Mouse (Mus musculus) MEL (cell line): ENCODE measurements around the gene H2-Eb2. TPM values are rescaled to one million over a fixed set of nuclear protein-coding genes. Genes with fewer than 3 reads are reported as not detected.
A peak's percentile ranks its signal among the peaks of the same experiment; 100 is the strongest.

Experiments
- DNase-seq: peaks from one replicate; pipeline ENCODE4 v3.0.0; 2011; ENCODE audit warnings: low read depth, low spot score
- H3K27ac ChIP-seq: 2 replicates; pipeline ENCODE4 v1.5.1; 2012; ENCODE audit warnings: low read depth, mild to moderate bottlenecking, control low read depth, low read length, moderate library complexity; ENCODE audit not compliant: control insufficient read depth
- H3K27me3 ChIP-seq, 2 experiments: fragments of 150-350 bp in 1 of 2; sonication (generic) in 1 of 2; 2 replicates each; pipeline ENCODE4 v1.6.1; 2012; ENCODE audit warnings: low read length in 2 of 2, mild to moderate bottlenecking in 2 of 2, improper control_type of control experiment in 1 of 2, moderate library complexity in 1 of 2; ENCODE audit not compliant: insufficient read depth in 2 of 2, control insufficient read depth in 1 of 2
- H3K36me3 ChIP-seq, 2 experiments: 2 replicates each; pipeline ENCODE4 v1.6.1; 2012 to 2014; ENCODE audit warnings: low read length in 2 of 2, improper control_type of control experiment in 1 of 2, inconsistent platforms in 1 of 2, mild to moderate bottlenecking in 1 of 2; ENCODE audit not compliant: insufficient read depth in 2 of 2, control insufficient read depth in 1 of 2
- H3K4me1 ChIP-seq, 2 experiments: fragments of 150-350 bp in 1 of 2; sonication (generic) in 1 of 2; 2 replicates each; pipeline ENCODE4 v1.6.1; 2012; ENCODE audit warnings: low read length in 2 of 2, improper control_type of control experiment in 1 of 2, mild to moderate bottlenecking in 1 of 2; ENCODE audit not compliant: insufficient read depth in 2 of 2, control insufficient read depth in 1 of 2
- H3K4me3 ChIP-seq, 2 experiments: fragments of 150-350 bp in 1 of 2; sonication (generic) in 1 of 2; 2 replicates each; pipeline ENCODE4 v1.5.1; 2012; ENCODE audit warnings: low read depth in 2 of 2, low read length in 2 of 2, mild to moderate bottlenecking in 2 of 2, moderate library complexity in 2 of 2, control low read depth in 1 of 2, improper control_type of control experiment in 1 of 2; ENCODE audit not compliant: control insufficient read depth in 1 of 2, insufficient read depth in 1 of 2
- H3K79me2 ChIP-seq: 2 replicates; pipeline ENCODE4 v1.6.1; 2012; ENCODE audit warnings: mild to moderate bottlenecking, low read length, moderate library complexity; ENCODE audit not compliant: control insufficient read depth, poor library complexity, insufficient read depth
- H3K9ac ChIP-seq: 2 replicates; pipeline ENCODE4 v1.6.1; 2012; ENCODE audit warnings: low read depth, mild to moderate bottlenecking, control low read depth, low read length, moderate library complexity; ENCODE audit not compliant: control insufficient read depth, poor library complexity, severe bottlenecking
- H3K9me3 ChIP-seq: fragments of 150-350 bp; sonication (generic); replicated peaks from 2 replicates; pipeline ENCODE4 v1.6.1; 2012; ENCODE audit warnings: mild to moderate bottlenecking, low read length, improper control_type of control experiment, moderate library complexity; ENCODE audit not compliant: insufficient read depth
- BHLHE40 ChIP-seq: IDR thresholded peaks from 2 replicates; pipeline ENCODE4 v1.6.1; 2012; ENCODE audit warnings: low read depth, mild to moderate bottlenecking, inconsistent platforms, low read length, improper control_type of control experiment, borderline replicate concordance
- CHD1 ChIP-seq: IDR thresholded peaks from 2 replicates; pipeline ENCODE4 v1.6.1; 2012; ENCODE audit warnings: low read depth, mild to moderate bottlenecking, inconsistent platforms, low read length, improper control_type of control experiment
- CHD2 ChIP-seq: IDR thresholded peaks from 2 replicates; pipeline ENCODE4 v1.6.1; 2011; ENCODE audit warnings: low read length, improper control_type of control experiment
- E2F4 ChIP-seq: IDR thresholded peaks from 2 replicates; pipeline ENCODE4 v1.6.1; 2011; ENCODE audit warnings: low read depth, low read length, improper control_type of control experiment, borderline replicate concordance
- ELF1 ChIP-seq: IDR thresholded peaks from 2 replicates; pipeline ENCODE4 v1.6.1; 2014; ENCODE audit warnings: low read depth, mild to moderate bottlenecking, inconsistent platforms, low read length, improper control_type of control experiment, moderate library complexity
- EP300 ChIP-seq, 2 experiments: IDR thresholded peaks; 2 replicates each; pipeline ENCODE4 v1.6.1; 2011; ENCODE audit warnings: improper control_type of control experiment in 2 of 2, low read length in 2 of 2, low read depth in 1 of 2, mild to moderate bottlenecking in 1 of 2
- ETS1 ChIP-seq: IDR thresholded peaks from 2 replicates; pipeline ENCODE4 v1.6.1; 2012; ENCODE audit warnings: low read depth, mild to moderate bottlenecking, inconsistent platforms, low read length, improper control_type of control experiment, moderate library complexity
- GATA1 ChIP-seq: IDR thresholded peaks from 2 replicates; pipeline ENCODE4 v1.6.1; 2011; ENCODE audit warnings: low read depth, low read length, improper control_type of control experiment
- JUND ChIP-seq: IDR thresholded peaks from 2 replicates; pipeline ENCODE4 v1.6.1; 2011; ENCODE audit warnings: low read depth, mild to moderate bottlenecking, improper control_type of control experiment, low read length
- KAT2A ChIP-seq: conservative IDR thresholded peaks from 2 replicates; pipeline ENCODE4 v1.6.1; 2012; ENCODE audit warnings: low read depth, low read length, improper control_type of control experiment, inconsistent platforms
- MAFK ChIP-seq: IDR thresholded peaks from 2 replicates; pipeline ENCODE4 v1.6.1; 2011; ENCODE audit warnings: low read depth, mild to moderate bottlenecking, low read length, improper control_type of control experiment, borderline replicate concordance
- MAX ChIP-seq: IDR thresholded peaks from 2 replicates; pipeline ENCODE4 v1.6.1; 2011; ENCODE audit warnings: low read length, improper control_type of control experiment
- MEF2A ChIP-seq: IDR thresholded peaks from 2 replicates; pipeline ENCODE4 v1.6.1; 2014; ENCODE audit warnings: low read depth, mild to moderate bottlenecking, inconsistent platforms, low read length, improper control_type of control experiment; ENCODE audit not compliant: poor library complexity, insufficient replicate concordance, severe bottlenecking; ENCODE audit errors: extremely low read depth
- MXI1 ChIP-seq: IDR thresholded peaks from 2 replicates; pipeline ENCODE4 v1.6.1; 2011; ENCODE audit warnings: mild to moderate bottlenecking, low read depth, low read length, improper control_type of control experiment
- MYB ChIP-seq: IDR thresholded peaks from 2 replicates; pipeline ENCODE4 v1.6.1; 2011; ENCODE audit warnings: mild to moderate bottlenecking, low read depth, low read length, improper control_type of control experiment
- MYC ChIP-seq: IDR thresholded peaks from 2 replicates; pipeline ENCODE4 v1.6.1; 2011; ENCODE audit warnings: low read depth, mild to moderate bottlenecking, low read length, improper control_type of control experiment, moderate library complexity
- NELFE ChIP-seq: IDR thresholded peaks from 2 replicates; pipeline ENCODE4 v1.6.1; 2011; ENCODE audit warnings: low read depth, low read length, improper control_type of control experiment
- NRF1 ChIP-seq: IDR thresholded peaks from 2 replicates; pipeline ENCODE4 v1.6.1; 2014; ENCODE audit warnings: low read depth, mild to moderate bottlenecking, inconsistent platforms, low read length, improper control_type of control experiment, moderate library complexity; ENCODE audit not compliant: poor library complexity, insufficient read depth, severe bottlenecking
- POLR2A ChIP-seq, 2 experiments: IDR thresholded peaks; 2 replicates each; pipeline ENCODE4 v1.6.1; 2011 to 2012; ENCODE audit warnings: low read length in 2 of 2, mild to moderate bottlenecking in 2 of 2, control low read depth in 1 of 2, improper control_type of control experiment in 1 of 2, low read depth in 1 of 2, moderate library complexity in 1 of 2; ENCODE audit not compliant: control insufficient read depth in 1 of 2, insufficient read depth in 1 of 2, poor library complexity in 1 of 2
- POLR2AphosphoS2 ChIP-seq: IDR thresholded peaks from 2 replicates; pipeline ENCODE4 v1.6.1; 2011; ENCODE audit warnings: low read length, improper control_type of control experiment
- POLR2AphosphoS5 ChIP-seq: IDR thresholded peaks from 2 replicates; pipeline ENCODE4 v1.6.1; 2012; ENCODE audit warnings: low read depth, borderline replicate concordance, mild to moderate bottlenecking, inconsistent platforms, low read length, moderate library complexity, mixed read lengths
- RAD21 ChIP-seq: IDR thresholded peaks from 2 replicates; pipeline ENCODE4 v1.6.1; 2011; ENCODE audit warnings: mild to moderate bottlenecking, low read depth, low read length, improper control_type of control experiment
- SMC3 ChIP-seq: IDR thresholded peaks from 2 replicates; pipeline ENCODE4 v1.6.1; 2011; ENCODE audit warnings: low read depth, low read length, improper control_type of control experiment
- TBP ChIP-seq: IDR thresholded peaks from 2 replicates; pipeline ENCODE4 v1.8.0; 2011; ENCODE audit warnings: low read depth, low read length, improper control_type of control experiment
- TCF12 ChIP-seq: IDR thresholded peaks from 2 replicates; pipeline ENCODE4 v1.6.1; 2014; ENCODE audit warnings: low read depth, mild to moderate bottlenecking, inconsistent platforms, low read length, improper control_type of control experiment, moderate library complexity
- UBTF ChIP-seq: IDR thresholded peaks from 2 replicates; pipeline ENCODE4 v1.6.1; 2012; ENCODE audit warnings: low read depth, mild to moderate bottlenecking, inconsistent platforms, low read length, improper control_type of control experiment, moderate library complexity, borderline replicate concordance; ENCODE audit not compliant: insufficient read depth
- USF2 ChIP-seq, 2 experiments: IDR thresholded peaks; 2 replicates each; pipeline ENCODE4 v1.6.1; 2011 to 2012; ENCODE audit warnings: improper control_type of control experiment in 2 of 2, low read length in 2 of 2, borderline replicate concordance in 1 of 2, inconsistent platforms in 1 of 2, low read depth in 1 of 2, mild to moderate bottlenecking in 1 of 2; ENCODE audit not compliant: insufficient read depth in 1 of 2
- ZC3H11A ChIP-seq: IDR thresholded peaks from 2 replicates; pipeline ENCODE4 v1.6.1; 2012; ENCODE audit warnings: low read depth, mild to moderate bottlenecking, inconsistent platforms, low read length, improper control_type of control experiment
- ZKSCAN1 ChIP-seq: IDR thresholded peaks from 2 replicates; pipeline ENCODE4 v1.6.1; 2012; ENCODE audit warnings: low read depth, mild to moderate bottlenecking, inconsistent platforms, low read length, improper control_type of control experiment, moderate library complexity
- ZMIZ1 ChIP-seq: IDR thresholded peaks from 2 replicates; pipeline ENCODE4 v1.6.1; 2012; ENCODE audit warnings: low read depth, mild to moderate bottlenecking, inconsistent platforms, low read length, improper control_type of control experiment, moderate library complexity
- ZNF384 ChIP-seq: IDR thresholded peaks from 2 replicates; pipeline ENCODE4 v1.6.1; 2012; ENCODE audit warnings: low read depth, mild to moderate bottlenecking, inconsistent platforms, low read length, improper control_type of control experiment
- polyA plus RNA-seq, 2 experiments: library from polyadenylated mRNA; stranded (reverse) in 1 of 2; unstranded in 1 of 2; fragments of >175 nt in 1 of 2; fragments of >200 nt in 1 of 2; gene quantifications; 2 replicates each; pipeline versions ENCODE4 v1.2.1 to v1.2.4; 2012; ENCODE audit warnings: low replicate concordance in 2 of 2, low read depth in 1 of 2; ENCODE audit not compliant: insufficient read length in 2 of 2, insufficient read depth in 1 of 2, missing spikeins in 1 of 2
- total RNA-seq: library from RNA; depleted of rRNA; stranded (reverse); fragments of 300-350 nt; gene quantifications from 2 replicates; pipeline ENCODE4 v1.2.3, GENCODE M21; 2012

The H2-Eb2 gene
- total and polyA plus RNA-seq, 3 experiments, result not detected

GRCm38 (mm10) chr17:34293533-34293932 is 31.9 kb upstream of the H2-Eb2 start:
- TF ChIP-seq ZNF384 (no peak), ELF1 (no peak), NELFE (no peak), POLR2A (IDR thresholded peaks at IDR 0.05; ENCODE audit: control insufficient read depth in 1 of 2, insufficient read depth in 1 of 2, low read depth in 1 of 2, low read length in 2 of 2, poor library complexity in 1 of 2) (no peak), NRF1 (no peak), ETS1 (peak; percentile 17; the same call in 1 of the 2 replicates), POLR2AphosphoS2 (no peak), MYC (0 out of 2 replicates have a peak, but pooled peaks have one; percentile 29), BHLHE40 (peak; percentile 94), MXI1 (no peak), CHD2 (no peak), SMC3 (no peak), JUND (no peak), RAD21 (no peak), CHD1 (no peak), MAX (0 out of 2 replicates have a peak, but pooled peaks have one; percentile 34), USF2 (IDR thresholded peaks at IDR 0.05; ENCODE audit: borderline replicate concordance in 1 of 2, insufficient read depth in 1 of 2, low read depth in 1 of 2, low read length in 2 of 2) (no peak)
- peak; percentile 66 for DNase-seq
- H3K9ac ChIP-seq, result no peak overlapping the region
- no peak overlapping the region for H3K27ac ChIP-seq
- peaks cover 0 to 6% of the 10 kb centered on the region in 2 experiments; a peak in 2 of 4 replicates for H3K4me1 ChIP-seq
- H3K9me3 ChIP-seq, result no peaks in the 10 kb centered on the region
- peaks cover 4 to 5% of the 10 kb centered on the region in 2 experiments for H3K27me3 ChIP-seq
- no peaks in the 10 kb centered on the region for H3K79me2 ChIP-seq
- no peaks in the 10 kb centered on the region; a peak in 1 of 4 replicates for H3K36me3 ChIP-seq
- no peak overlapping the region for H3K4me3 ChIP-seq

DNA sequence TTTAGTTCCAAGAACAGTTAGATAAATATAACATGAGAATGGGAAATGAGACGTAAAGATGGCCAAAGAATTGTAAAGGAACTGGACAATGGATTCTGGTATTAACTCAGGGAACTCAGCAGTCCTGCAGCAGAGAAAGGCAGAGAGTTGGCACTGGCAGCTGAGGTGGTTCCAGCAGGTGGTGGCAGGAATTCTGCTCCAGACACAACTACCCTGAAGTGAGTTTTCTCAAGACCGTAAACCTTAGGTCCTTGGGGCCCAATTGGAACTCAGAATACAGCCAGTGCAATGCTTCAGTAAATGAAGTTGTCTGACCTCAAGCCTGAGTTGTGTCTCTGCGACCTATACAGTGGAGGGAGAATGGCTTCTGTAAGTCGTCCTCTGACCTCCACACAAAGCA is 31.2 kb upstream of the H2-Eb2 start:
- Histone ChIP-seq H3K4me3 (no peak overlapping the region), H3K27me3 (peaks cover 3 to 5% of the 10 kb centered on the region in 2 experiments), H3K36me3 (no peaks in the 10 kb centered on the region; a peak in 1 of 4 replicates), H3K27ac (no peak overlapping the region), H3K4me1 (peaks cover 0 to 6% of the 10 kb centered on the region in 2 experiments; a peak in 2 of 4 replicates), H3K9me3 (no peaks in the 10 kb centered on the region), H3K79me2 (no peaks in the 10 kb centered on the region), H3K9ac (no peak overlapping the region)
- no peak for TF ChIP-seq KAT2A
- TF ChIP-seq GATA1, result no peak
- no peak for TF ChIP-seq SMC3
- no peak for TF ChIP-seq ZMIZ1
- TF ChIP-seq MYC, result no peak
- no peak for TF ChIP-seq ZKSCAN1
- no peak for TF ChIP-seq UBTF
- TF ChIP-seq MAX, result no peak
- no peak for TF ChIP-seq ZC3H11A
- TF ChIP-seq NELFE, result no peak
- TF ChIP-seq ETS1, result no peak
- no peak for TF ChIP-seq MYB
- no peak for TF ChIP-seq TCF12
- TF ChIP-seq TBP, result no peak
- TF ChIP-seq E2F4, result no peak
- no peak for TF ChIP-seq MEF2A
- no peak for TF ChIP-seq EP300 (IDR thresholded peaks at IDR 0.05; ENCODE audit: low read depth in 1 of 2, low read length in 2 of 2)
- no peak for TF ChIP-seq MAFK
- no peak for TF ChIP-seq POLR2AphosphoS5
- DNase-seq, result no peak
